Mouse (Mus musculus) intestine, embryonic 16.5 days (tissue): ENCODE measurements around the gene Gm9507. TPM values are rescaled to one million over a fixed set of nuclear protein-coding genes. Genes with fewer than 3 reads are reported as not detected.
"Not testable (repeated sequence)": the region's sequence is repeated elsewhere in the genome, so short reads cannot be mapped to it uniquely, and the experiment has no call there.

Source experiments
- ATAC-seq: fragments of 200-750 bp; cut with Nextera tagmentation; 2 replicates; pipeline ENCODE4 v1.8.0; 2017; ENCODE audit warnings: moderate TSS enrichment, moderate library complexity
- H3K27ac ChIP-seq: fragments of 300-500 bp; sonication (generic); 2 replicates; pipeline ENCODE4 v1.5.1; 2014; ENCODE audit warnings: mild to moderate bottlenecking, low read length
- H3K27me3 ChIP-seq: fragments of 300-500 bp; sonication (generic); replicated peaks from 2 replicates; pipeline ENCODE4 v1.6.1; 2014; ENCODE audit warnings: low read length, control low read depth, mixed read lengths; ENCODE audit not compliant: control insufficient read depth, insufficient read depth
- H3K36me3 ChIP-seq: fragments of 300-500 bp; sonication (generic); 2 replicates; pipeline ENCODE4 v1.6.1; 2014; ENCODE audit warnings: low read length, control low read depth; ENCODE audit not compliant: control insufficient read depth, insufficient read depth
- H3K4me1 ChIP-seq: fragments of 300-500 bp; sonication (generic); 2 replicates; pipeline ENCODE4 v1.6.1; 2014; ENCODE audit warnings: low read length, control low read depth, mixed read lengths; ENCODE audit not compliant: control insufficient read depth, insufficient read depth
- H3K4me2 ChIP-seq: fragments of 300-500 bp; sonication (generic); 2 replicates; pipeline ENCODE4 v1.6.1; 2014; ENCODE audit warnings: low read depth, low read length, control low read depth
- H3K4me3 ChIP-seq: fragments of 300-500 bp; sonication (generic); 2 replicates; pipeline ENCODE4 v1.5.1; 2014; ENCODE audit warnings: mild to moderate bottlenecking, low read length
- H3K9ac ChIP-seq: fragments of 300-500 bp; sonication (generic); 2 replicates; pipeline ENCODE4 v1.6.1; 2014; ENCODE audit warnings: low read depth, low read length
- H3K9me3 ChIP-seq: fragments of 300-500 bp; sonication (generic); 2 replicates; pipeline ENCODE4 v1.6.1; 2016; ENCODE audit warnings: low read length, control low read depth; ENCODE audit not compliant: control insufficient read depth
- WGBS: fragments of 180-500 bp; shearing (Covaris S2); extraction: QIAGEN DNeasy Blood & Tissue Kit; methylation state at CpG from one replicate; pipeline ENCODE4 v1.1.7; 2014; 5-methylcytosine and 5-hydroxymethylcytosine counted together
- polyA plus RNA-seq: library from polyadenylated mRNA; unstranded; fragments of >200 nt; fragmentation: Nextera tagmentation; extraction: Ambion mirVana; gene quantifications from 2 replicates; pipeline ENCODE4 v1.2.1, GENCODE M21; 2015

Gm9507 gene
- polyA plus RNA-seq, 1 experiment from 2014 or later = not detected

DNA sequence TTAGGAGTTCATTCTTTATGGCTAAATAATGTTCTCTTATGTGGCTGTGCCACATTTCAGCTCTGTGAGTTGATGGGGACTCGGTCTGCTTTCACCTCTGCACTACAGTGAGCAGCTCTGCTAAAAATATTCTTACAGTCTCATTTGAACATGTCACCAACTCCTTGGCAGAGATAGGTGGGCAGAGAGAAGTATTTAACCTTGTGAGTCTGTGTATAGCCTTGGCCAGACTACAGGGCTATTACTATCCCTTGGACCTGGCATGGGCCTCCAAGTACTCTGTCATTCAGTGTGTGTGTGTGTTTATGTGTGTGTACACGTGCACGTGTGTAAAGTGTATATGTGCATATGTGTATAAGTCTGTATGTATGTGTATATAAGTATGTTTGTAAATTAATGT lies 28.2 kb downstream of the Gm9507 start:
- H3K27ac ChIP-seq, H3K9me3 ChIP-seq, H3K4me2 ChIP-seq, H3K4me3 ChIP-seq, H3K27me3 ChIP-seq, H3K9ac ChIP-seq, ATAC-seq, H3K4me1 ChIP-seq, H3K36me3 ChIP-seq: not testable (repeated sequence)
- 94% methylated on average over 1 of the region's 3 CpGs for WGBS

DNA sequence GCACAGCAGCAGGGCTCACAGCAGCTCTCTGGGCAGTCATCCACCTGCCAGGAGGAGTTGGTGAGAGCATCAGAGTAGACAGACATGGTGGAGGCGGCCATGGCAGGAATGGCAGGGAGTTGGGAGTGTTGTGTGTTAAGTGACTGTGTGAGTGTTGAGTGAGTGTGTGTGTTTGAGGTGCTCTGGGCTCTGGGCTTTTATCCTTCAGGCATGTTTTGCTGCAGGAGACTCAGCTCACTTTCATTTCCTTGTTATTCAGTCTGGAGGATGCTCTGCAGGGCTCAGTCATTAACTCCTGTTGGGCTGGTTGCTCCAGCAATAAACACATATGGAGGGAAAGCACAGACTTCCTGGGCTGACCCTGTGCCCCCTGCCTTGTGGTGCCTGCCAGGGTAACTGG lies 29.2 kb downstream of the Gm9507 start, which contains the start of gene Gm3250:
Gene Gm3250 (minus strand): TSS at position 101 of the 400 bp plus-strand sequence.
- WGBS = 88% methylated on average over 1 of the region's 1 CpGs
- not testable (repeated sequence) for H3K4me1 ChIP-seq, H3K4me2 ChIP-seq, H3K9me3 ChIP-seq, H3K4me3 ChIP-seq, H3K9ac ChIP-seq, H3K27ac ChIP-seq, H3K27me3 ChIP-seq, H3K36me3 ChIP-seq, ATAC-seq

- not testable (repeated sequence) for H3K27ac ChIP-seq, H3K9me3 ChIP-seq, H3K4me2 ChIP-seq, ATAC-seq, H3K27me3 ChIP-seq, H3K9ac ChIP-seq, H3K4me1 ChIP-seq, H3K4me3 ChIP-seq, H3K36me3 ChIP-seq
- WGBS = 50% methylated on average over 1 of the region's 1 CpGs
Measured at GRCm38 (mm10) chr10:77776844-77777243, 34.8 kb downstream of the Gm9507 start, which contains the start of gene Gm7138. Gene Gm7138, minus strand, starts transcription at chr10:77776944.

- not testable (repeated sequence) for H3K9me3 ChIP-seq, H3K9ac ChIP-seq, H3K4me1 ChIP-seq, H3K4me2 ChIP-seq, H3K4me3 ChIP-seq, H3K27me3 ChIP-seq, H3K27ac ChIP-seq, ATAC-seq, H3K36me3 ChIP-seq
- 80% methylated on average over 1 of the region's 3 CpGs for WGBS
Measured at GRCm38 (mm10) chr10:77772142-77772541, 39.5 kb downstream of the Gm9507 start.

GRCm38 (mm10) chr10:77771225-77771624 lies 40.4 kb downstream of the Gm9507 start, which contains the start of gene Gm3238:
Gene Gm3238, minus strand, starts transcription at chr10:77771325.
- not testable (repeated sequence) for H3K9me3 ChIP-seq, H3K4me2 ChIP-seq, ATAC-seq, H3K36me3 ChIP-seq, H3K27ac ChIP-seq, H3K4me1 ChIP-seq, H3K9ac ChIP-seq, H3K4me3 ChIP-seq, H3K27me3 ChIP-seq
- no CpG with 5 or more reads among the region's 1 CpGs for WGBS

DNA sequence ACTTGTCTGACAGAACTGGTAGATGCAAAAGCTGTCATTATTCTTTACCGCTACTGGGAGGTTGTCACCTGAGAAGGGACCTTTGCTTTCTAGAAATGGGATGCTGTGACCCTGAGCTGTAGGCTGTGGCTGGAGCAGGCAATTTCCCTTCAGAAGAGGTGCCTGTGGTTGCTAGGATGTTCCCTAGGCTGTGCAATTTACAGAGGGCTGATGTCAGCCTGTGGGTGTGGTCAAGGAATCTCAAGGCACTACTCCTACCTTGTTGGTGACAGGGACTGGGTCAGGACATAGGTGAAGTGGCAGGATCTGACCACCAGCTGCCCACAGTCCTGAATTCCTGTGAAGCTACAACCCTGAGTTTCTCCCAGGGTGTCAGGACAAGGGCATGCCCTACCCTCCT lies 41.9 kb downstream of the Gm9507 start:
- Histone ChIP-seq H3K4me3 (no peak overlapping the region), H3K4me2 (no peak overlapping the region), H3K9me3 (no peaks in the 10 kb centered on the region), H3K36me3 (no peaks in the 10 kb centered on the region), H3K4me1 (no peaks in the 10 kb centered on the region), H3K9ac (no peak overlapping the region), H3K27me3 (no peaks in the 10 kb centered on the region), H3K27ac (no peak overlapping the region)
- WGBS = 85% methylated on average over 1 of the region's 1 CpGs
- ATAC-seq = no peak

Other genes starting within 250 kb of the Gm9507 start
- gene Pttg1ip, start 230.1 kb downstream of the Gm9507 start, polyA plus RNA-seq = 177 and 181 TPM in 2 replicates
- gene Sumo3, start 205.7 kb downstream of the Gm9507 start, polyA plus RNA-seq = 330 and 356 TPM in 2 replicates
- gene Gm49325, start 205.6 kb downstream of the Gm9507 start, polyA plus RNA-seq = 1.9 TPM in 1 of 2 replicates, not detected in the other
- gene Ube2g2, start 189.6 kb downstream of the Gm9507 start, polyA plus RNA-seq = 61.5 and 68.6 TPM in 2 replicates
- gene Tspear, start 125.3 kb downstream of the Gm9507 start, polyA plus RNA-seq = 0.48 and 0.51 TPM in 2 replicates
- not detected in 2 replicates for gene Gm19402, start 121.1 kb downstream of the Gm9507 start, polyA plus RNA-seq
- gene Gm9508, start 114.6 kb downstream of the Gm9507 start, polyA plus RNA-seq = not detected in 2 replicates
- not detected in 2 replicates for gene Gm10272, start 105.2 kb downstream of the Gm9507 start, polyA plus RNA-seq
- gene Gm10024, start 100.4 kb downstream of the Gm9507 start, polyA plus RNA-seq = not detected in 2 replicates
- gene Gm10142, start 96.0 kb downstream of the Gm9507 start, polyA plus RNA-seq = not detected in 2 replicates
- gene Krtap12-1, start 91.2 kb downstream of the Gm9507 start, polyA plus RNA-seq = not detected in 2 replicates
- not detected in 2 replicates for gene Gm10100, start 85.4 kb downstream of the Gm9507 start, polyA plus RNA-seq
- not detected in 2 replicates for gene Gm18596, start 69.2 kb downstream of the Gm9507 start, polyA plus RNA-seq
- not detected in 2 replicates for gene Gm9736, start 60.5 kb downstream of the Gm9507 start, polyA plus RNA-seq
- not detected in 2 replicates for gene Gm3233, start 52.2 kb downstream of the Gm9507 start, polyA plus RNA-seq
- not detected in 2 replicates for gene Gm3238, start 40.5 kb downstream of the Gm9507 start, polyA plus RNA-seq
- gene Gm7138, start 34.9 kb downstream of the Gm9507 start, polyA plus RNA-seq = not detected in 2 replicates
- not detected in 2 replicates for gene Gm3250, start 29.3 kb downstream of the Gm9507 start, polyA plus RNA-seq
- not detected in 2 replicates for gene Gm7137, start 23.6 kb downstream of the Gm9507 start, polyA plus RNA-seq
- gene Gm9639, start 16.8 kb downstream of the Gm9507 start, polyA plus RNA-seq = not detected in 2 replicates
- gene Gm19668, start 12.7 kb downstream of the Gm9507 start, polyA plus RNA-seq = not detected in 2 replicates
- not detected in 2 replicates for gene Gm2696, start 2.8 kb upstream of the Gm9507 start, polyA plus RNA-seq
- gene Krtap10-4, start 15.3 kb upstream of the Gm9507 start, polyA plus RNA-seq = not detected in 2 replicates
- not detected in 2 replicates for gene Krtap10-10, start 24.1 kb upstream of the Gm9507 start, polyA plus RNA-seq
- not detected in 2 replicates for gene Gm36176, start 35.0 kb upstream of the Gm9507 start, polyA plus RNA-seq
- not detected in 2 replicates for gene Gm10318, start 41.0 kb upstream of the Gm9507 start, polyA plus RNA-seq
- not detected in 2 replicates for gene Gm3285, start 50.1 kb upstream of the Gm9507 start, polyA plus RNA-seq
- 3.3 TPM in 2 replicates for gene Lrrc3, start 90.7 kb upstream of the Gm9507 start, polyA plus RNA-seq
- 0.91 and 0.92 TPM in 2 replicates for gene Trpm2, start 158.7 kb upstream of the Gm9507 start, polyA plus RNA-seq
- gene 1810043G02Rik, start 166.7 kb upstream of the Gm9507 start, polyA plus RNA-seq = 16.0 and 17.5 TPM in 2 replicates
- 282 and 298 TPM in 2 replicates for gene Pfkl, start 198.2 kb upstream of the Gm9507 start, polyA plus RNA-seq
- 0.29 and 0.33 TPM in 2 replicates for gene Dnmt3l, start 230.1 kb upstream of the Gm9507 start, polyA plus RNA-seq
- gene Aire, start 231.8 kb upstream of the Gm9507 start, polyA plus RNA-seq = 0.16 and 0.20 TPM in 2 replicates